Mouse (Mus musculus) stomach, postnatal 0 days (tissue): ENCODE results near the gene Tnni1.

Source experiments
- CTCF ChIP-seq: IDR thresholded peaks from 2 replicates; pipeline ENCODE4 v1.5.1; 2016; ENCODE audit warnings: antibody characterized with exemption, low read depth, mild to moderate bottlenecking, moderate library complexity
- EP300 ChIP-seq: optimal IDR thresholded peaks from 2 replicates; pipeline ENCODE3; 2016; ENCODE audit warnings: antibody characterized with exemption

GRCm38 (mm10) chr1:135782816-135783215 lies 3.6 kb downstream of the Tnni1 start:
- TF ChIP-seq CTCF = no peak
- TF ChIP-seq EP300 = no peak
